Mouse (Mus musculus): ENCODE measurements around the gene Plin3.
A peak's percentile ranks its signal among the peaks of the same experiment; 100 is the strongest.

Plin3 gene

GRCm38 (mm10) chr17:56292531-56293222, at the start of gene Plin3:
Gene Plin3 (minus strand): TSS chr17:56292873.
- DNase-seq, result no peak

- DNase-seq, result no peak
Observed at GRCm38 (mm10) chr17:56340717-56341116, 48.0 kb upstream of the Plin3 start.

GRCm38 (mm10) chr17:56338909-56339308, 46.2 kb upstream of the Plin3 start:
- DNase-seq, result peak; percentile 50

GRCm38 (mm10) chr17:56337791-56338190, 45.1 kb upstream of the Plin3 start:
- DNase-seq, result no peak

- peak; percentile 74 for DNase-seq
Observed at GRCm38 (mm10) chr17:56337190-56337589, 44.5 kb upstream of the Plin3 start.

- no peak for DNase-seq
Observed at GRCm38 (mm10) chr17:56332987-56333386, 40.3 kb upstream of the Plin3 start.

- DNase-seq, result no peak
Observed at GRCm38 (mm10) chr17:56331256-56331655, 38.6 kb upstream of the Plin3 start.

GRCm38 (mm10) chr17:56330345-56330744, 37.7 kb upstream of the Plin3 start:
- no peak for DNase-seq

GRCm38 (mm10) chr17:56329267-56329666, 36.6 kb upstream of the Plin3 start:
- no peak for DNase-seq

GRCm38 (mm10) chr17:56326153-56327147, 33.8 kb upstream of the Plin3 start:
- peak; percentile 25 for DNase-seq

GRCm38 (mm10) chr17:56325450-56326152, 32.9 kb upstream of the Plin3 start, which contains the start of gene Kdm4b:
Gene Kdm4b (plus strand): TSS chr17:56326062.
- peak; percentile 97 for DNase-seq

GRCm38 (mm10) chr17:56324419-56324818, 31.7 kb upstream of the Plin3 start:
- no peak for DNase-seq

- DNase-seq, result no peak
Observed at GRCm38 (mm10) chr17:56309191-56309945, 16.7 kb upstream of the Plin3 start.

GRCm38 (mm10) chr17:56308088-56308487, 15.4 kb upstream of the Plin3 start:
- peak; percentile 69 for DNase-seq

GRCm38 (mm10) chr17:56305826-56306225, 13.2 kb upstream of the Plin3 start:
- peak; percentile 59 for DNase-seq

- no peak for DNase-seq
Observed at GRCm38 (mm10) chr17:56305156-56305555, 12.5 kb upstream of the Plin3 start.

GRCm38 (mm10) chr17:56304718-56305117, 12.0 kb upstream of the Plin3 start:
- DNase-seq, result no peak

GRCm38 (mm10) chr17:56303847-56304586, 11.3 kb upstream of the Plin3 start:
- peak; percentile 96 for DNase-seq

GRCm38 (mm10) chr17:56303160-56303846, 10.6 kb upstream of the Plin3 start, which contains the start of gene Uhrf1:
Gene Uhrf1 (plus strand): TSS chr17:56303321.
- DNase-seq, result peak; percentile 70

- peak; percentile 39 for DNase-seq
Observed at GRCm38 (mm10) chr17:56302363-56302996, 9.8 kb upstream of the Plin3 start.

Measured in kidney, adult 18-20 months (tissue).